Mouse (Mus musculus) skeletal muscle tissue, adult 2 months (tissue): ENCODE measurements at regions not wholly inside any gene's neighbourhood (a gene's known extent, or its start where the extent isn't known, plus 50 kb on each side); places are given as distances from the start of the nearest gene placed in this dataset.

ENCODE experiments used
- DNase-seq: peaks from one replicate; pipeline ENCODE4 v3.0.0-alpha.2; 2012; ENCODE audit warnings: low read depth, low spot score

GRCm38 (mm10) chr13:112216084-112216483, 72.2 kb upstream of the Ankrd55 start:
- no peak for DNase-seq

- no peak for DNase-seq
Observed at GRCm38 (mm10) chr13:112218389-112218788, 69.9 kb upstream of the Ankrd55 start.

- no peak for DNase-seq
Observed at GRCm38 (mm10) chr13:112220184-112220583, 68.1 kb upstream of the Ankrd55 start.

- DNase-seq, result no peak
Observed at GRCm38 (mm10) chr13:112223616-112224015, 64.6 kb upstream of the Ankrd55 start.

- no peak for DNase-seq
Observed at GRCm38 (mm10) chr13:112227766-112228165, 60.5 kb upstream of the Ankrd55 start.

- DNase-seq, result no peak
Observed at GRCm38 (mm10) chr13:112228846-112229245, 59.4 kb upstream of the Ankrd55 start.

- DNase-seq, result no peak
Observed at GRCm38 (mm10) chr13:112230176-112230575, 58.1 kb upstream of the Ankrd55 start.

GRCm38 (mm10) chr13:112234695-112235094, 53.6 kb upstream of the Ankrd55 start:
- no peak for DNase-seq

GRCm38 (mm10) chr13:112236956-112237355, 51.3 kb upstream of the Ankrd55 start:
- DNase-seq, result no peak

GRCm38 (mm10) chr13:112237377-112237776, 50.9 kb upstream of the Ankrd55 start:
- DNase-seq, result no peak

- peak; percentile 26 for DNase-seq
Observed at GRCm38 (mm10) chr13:112237917-112238316, 50.3 kb upstream of the Ankrd55 start.
